Mouse (Mus musculus) spleen, adult 2 months (tissue): ENCODE results near the gene Maob.

Experiments used
- CTCF ChIP-seq: fragments of 200-500 bp; IDR thresholded peaks from 2 replicates; pipeline ENCODE4 v1.5.1; 2011; ENCODE audit warnings: mild to moderate bottlenecking, inconsistent platforms; ENCODE audit not compliant: insufficient read depth, insufficient read length, insufficient replicate concordance; ENCODE audit errors: extremely low read depth
- POLR2A ChIP-seq: fragments of 200-500 bp; IDR thresholded peaks from 2 replicates; pipeline ENCODE4 v1.6.1; 2011; ENCODE audit warnings: low read depth, low read length, inconsistent platforms

GRCm38 (mm10) chrX:16714033-16714432, 103.1 kb downstream of the Maob start:
- TF ChIP-seq CTCF: no peak
- no peak for TF ChIP-seq POLR2A
